Mouse (Mus musculus): ENCODE measurements at regions not wholly inside any gene's neighbourhood (a gene's known extent, or its start where the extent isn't known, plus 50 kb on each side); places are given as distances from the start of the nearest gene placed in this dataset.

GRCm38 (mm10) chr3:81367918-81368317, 331.7 kb downstream of the Pdgfc start:
- Histone ChIP-seq H3K4me2 (ENCODE audit: low read depth, low read length) (no peak overlapping the region), H3K36me3 (ENCODE audit: control insufficient read depth, insufficient read depth, low read length) (no peaks in the 10 kb centered on the region), H3K27ac (replicated peaks; ENCODE audit: low read depth, low read length) (no peak overlapping the region), H3K27me3 (replicated peaks; ENCODE audit: control insufficient read depth, insufficient read depth, low read length) (no peaks in the 10 kb centered on the region), H3K4me1 (ENCODE audit: control insufficient read depth, insufficient read depth, low read length) (no peaks in the 10 kb centered on the region; the same call in 1 of the 2 replicates), H3K9me3 (ENCODE audit: control insufficient read depth, low read length) (no peaks in the 10 kb centered on the region), H3K9ac (ENCODE audit: low read depth, low read length) (no peak overlapping the region), H3K4me3 (ENCODE audit: low read depth, low read length) (no peak overlapping the region)
- WGBS = 33% methylated on average over 2 of the region's 2 CpGs
- peak; percentile 90 for DNase-seq (ENCODE audit: low spot score)
- peak; percentile 86; the same call in 1 of the 2 replicates for ATAC-seq (ENCODE audit: low read depth)

- Histone ChIP-seq H3K36me3 (ENCODE audit: control insufficient read depth, insufficient read depth, low read length) (no peaks in the 10 kb centered on the region), H3K27ac (replicated peaks; ENCODE audit: low read depth, low read length) (no peak overlapping the region), H3K9me3 (ENCODE audit: control insufficient read depth, low read length) (no peaks in the 10 kb centered on the region), H3K4me3 (ENCODE audit: low read depth, low read length) (no peak overlapping the region), H3K9ac (ENCODE audit: low read depth, low read length) (no peak overlapping the region), H3K4me2 (ENCODE audit: low read depth, low read length) (no peak overlapping the region), H3K4me1 (ENCODE audit: control insufficient read depth, insufficient read depth, low read length) (no peaks in the 10 kb centered on the region; the same call in 1 of the 2 replicates), H3K27me3 (replicated peaks; ENCODE audit: control insufficient read depth, insufficient read depth, low read length) (no peaks in the 10 kb centered on the region)
- 54% methylated on average over 2 of the region's 2 CpGs for WGBS
- DNase-seq (ENCODE audit: low spot score) = no peak
- no peak for ATAC-seq (ENCODE audit: low read depth)
Observed at GRCm38 (mm10) chr3:81368642-81369041, 332.4 kb downstream of the Pdgfc start.

- Histone ChIP-seq H3K9ac (ENCODE audit: low read depth, low read length) (no peak overlapping the region), H3K27me3 (replicated peaks; ENCODE audit: control insufficient read depth, insufficient read depth, low read length) (no peaks in the 10 kb centered on the region), H3K4me2 (ENCODE audit: low read depth, low read length) (no peak overlapping the region), H3K9me3 (ENCODE audit: control insufficient read depth, low read length) (no peaks in the 10 kb centered on the region), H3K36me3 (ENCODE audit: control insufficient read depth, insufficient read depth, low read length) (no peaks in the 10 kb centered on the region), H3K4me1 (ENCODE audit: control insufficient read depth, insufficient read depth, low read length) (no peaks in the 10 kb centered on the region; the same call in 1 of the 2 replicates), H3K27ac (replicated peaks; ENCODE audit: low read depth, low read length) (no peak overlapping the region), H3K4me3 (ENCODE audit: low read depth, low read length) (no peak overlapping the region)
- DNase-seq (ENCODE audit: low spot score) = peak; percentile 58
- ATAC-seq (ENCODE audit: low read depth) = no peak
Observed at GRCm38 (mm10) chr3:81369742-81370141, 333.5 kb downstream of the Pdgfc start.

GRCm38 (mm10) chr3:81375990-81376389, 339.8 kb downstream of the Pdgfc start:
- Histone ChIP-seq H3K4me1 (ENCODE audit: control insufficient read depth, insufficient read depth, low read length) (no peaks in the 10 kb centered on the region), H3K4me2 (ENCODE audit: low read depth, low read length) (no peak overlapping the region), H3K9me3 (ENCODE audit: control insufficient read depth, low read length) (no peaks in the 10 kb centered on the region), H3K9ac (ENCODE audit: low read depth, low read length) (no peak overlapping the region), H3K27me3 (replicated peaks; ENCODE audit: control insufficient read depth, insufficient read depth, low read length) (no peaks in the 10 kb centered on the region), H3K27ac (replicated peaks; ENCODE audit: low read depth, low read length) (no peak overlapping the region), H3K36me3 (ENCODE audit: control insufficient read depth, insufficient read depth, low read length) (no peaks in the 10 kb centered on the region), H3K4me3 (ENCODE audit: low read depth, low read length) (no peak overlapping the region)
- DNase-seq (ENCODE audit: low spot score) (no peak), ATAC-seq (ENCODE audit: low read depth) (no peak)
- WGBS = 75% methylated on average over 2 of the region's 2 CpGs

- no peak for ATAC-seq (ENCODE audit: low read depth)
- H3K9me3 ChIP-seq (ENCODE audit: control insufficient read depth, low read length) = no peaks in the 10 kb centered on the region
- H3K4me3 ChIP-seq (ENCODE audit: low read depth, low read length) = no peak overlapping the region
- WGBS = 27% methylated on average over 3 of the region's 3 CpGs
- peak; percentile 59 for DNase-seq (ENCODE audit: low spot score)
- no peak overlapping the region for H3K4me2 ChIP-seq (ENCODE audit: low read depth, low read length)
- H3K4me1 ChIP-seq (ENCODE audit: control insufficient read depth, insufficient read depth, low read length) = no peaks in the 10 kb centered on the region
- no peak overlapping the region for H3K27ac ChIP-seq (replicated peaks; ENCODE audit: low read depth, low read length)
- no peaks in the 10 kb centered on the region for H3K27me3 ChIP-seq (replicated peaks; ENCODE audit: control insufficient read depth, insufficient read depth, low read length)
- no peak overlapping the region for H3K9ac ChIP-seq (ENCODE audit: low read depth, low read length)
- H3K36me3 ChIP-seq (ENCODE audit: control insufficient read depth, insufficient read depth, low read length) = no peaks in the 10 kb centered on the region
Observed at GRCm38 (mm10) chr3:81377466-81377865, 341.2 kb downstream of the Pdgfc start.

- no peaks in the 10 kb centered on the region for H3K9me3 ChIP-seq (ENCODE audit: control insufficient read depth, low read length)
- no peak overlapping the region for H3K9ac ChIP-seq (ENCODE audit: low read depth, low read length)
- H3K4me3 ChIP-seq (ENCODE audit: low read depth, low read length) = no peak overlapping the region
- H3K4me2 ChIP-seq (ENCODE audit: low read depth, low read length) = no peak overlapping the region
- ATAC-seq (ENCODE audit: low read depth) = no peak
- no peaks in the 10 kb centered on the region for H3K4me1 ChIP-seq (ENCODE audit: control insufficient read depth, insufficient read depth, low read length)
- no peaks in the 10 kb centered on the region for H3K36me3 ChIP-seq (ENCODE audit: control insufficient read depth, insufficient read depth, low read length)
- DNase-seq (ENCODE audit: low spot score) = no peak
- no peak overlapping the region for H3K27ac ChIP-seq (replicated peaks; ENCODE audit: low read depth, low read length)
- no peaks in the 10 kb centered on the region for H3K27me3 ChIP-seq (replicated peaks; ENCODE audit: control insufficient read depth, insufficient read depth, low read length)
- 59% methylated on average over 1 of the region's 1 CpGs for WGBS
Observed at GRCm38 (mm10) chr3:81379362-81379761, 343.1 kb downstream of the Pdgfc start.

GRCm38 (mm10) chr3:81386931-81387330, 350.7 kb downstream of the Pdgfc start:
- DNase-seq (ENCODE audit: low spot score) (peak; percentile 50), ATAC-seq (ENCODE audit: low read depth) (peak; percentile 47; the same call in 1 of the 2 replicates)
- WGBS = 23% methylated on average over 14 of the region's 14 CpGs

GRCm38 (mm10) chr3:81387634-81388033, 351.4 kb downstream of the Pdgfc start:
- Histone ChIP-seq H3K4me1 (ENCODE audit: control insufficient read depth, insufficient read depth, low read length) (peaks cover 6% of the 10 kb centered on the region; the same call in 1 of the 2 replicates), H3K27ac (replicated peaks; ENCODE audit: low read depth, low read length) (no peak overlapping the region), H3K9ac (ENCODE audit: low read depth, low read length) (no peak overlapping the region), H3K9me3 (ENCODE audit: control insufficient read depth, low read length) (no peaks in the 10 kb centered on the region), H3K27me3 (replicated peaks; ENCODE audit: control insufficient read depth, insufficient read depth, low read length) (no peaks in the 10 kb centered on the region), H3K36me3 (ENCODE audit: control insufficient read depth, insufficient read depth, low read length) (no peaks in the 10 kb centered on the region), H3K4me3 (ENCODE audit: low read depth, low read length) (no peak overlapping the region), H3K4me2 (ENCODE audit: low read depth, low read length) (no peak overlapping the region)
- peak; percentile 16 for DNase-seq (ENCODE audit: low spot score)
- WGBS = 55% methylated on average over 4 of the region's 4 CpGs
- no peak for ATAC-seq (ENCODE audit: low read depth)

More at GRCm38 (mm10) chr3:81386931-81387330, 350.7 kb downstream of the Pdgfc start:
- H3K36me3 ChIP-seq (ENCODE audit: control insufficient read depth, insufficient read depth, low read length) = no peaks in the 10 kb centered on the region
- no peaks in the 10 kb centered on the region for H3K9me3 ChIP-seq (ENCODE audit: control insufficient read depth, low read length)
- H3K4me1 ChIP-seq (ENCODE audit: control insufficient read depth, insufficient read depth, low read length) = peaks cover 6% of the 10 kb centered on the region; the same call in 1 of the 2 replicates
- H3K4me2 ChIP-seq (ENCODE audit: low read depth, low read length) = peak overlapping the region; percentile 31
- H3K4me3 ChIP-seq (ENCODE audit: low read depth, low read length) = no peak overlapping the region
- H3K27ac ChIP-seq (replicated peaks; ENCODE audit: low read depth, low read length) = no peak overlapping the region
- no peaks in the 10 kb centered on the region for H3K27me3 ChIP-seq (replicated peaks; ENCODE audit: control insufficient read depth, insufficient read depth, low read length)
- no peak overlapping the region for H3K9ac ChIP-seq (ENCODE audit: low read depth, low read length)

GRCm38 (mm10) chr3:81397212-81397611, 361.0 kb downstream of the Pdgfc start:
- H3K27ac ChIP-seq (replicated peaks; ENCODE audit: low read depth, low read length) = no peak overlapping the region
- H3K27me3 ChIP-seq (replicated peaks; ENCODE audit: control insufficient read depth, insufficient read depth, low read length) = no peaks in the 10 kb centered on the region
- WGBS = 79% methylated on average over 1 of the region's 1 CpGs
- H3K36me3 ChIP-seq (ENCODE audit: control insufficient read depth, insufficient read depth, low read length) = no peaks in the 10 kb centered on the region
- H3K9ac ChIP-seq (ENCODE audit: low read depth, low read length) = no peak overlapping the region
- no peaks in the 10 kb centered on the region for H3K9me3 ChIP-seq (ENCODE audit: control insufficient read depth, low read length)
- no peak overlapping the region for H3K4me3 ChIP-seq (ENCODE audit: low read depth, low read length)
- DNase-seq (ENCODE audit: low spot score) (no peak), ATAC-seq (ENCODE audit: low read depth) (no peak)
- H3K4me2 ChIP-seq (ENCODE audit: low read depth, low read length) = no peak overlapping the region
- no peaks in the 10 kb centered on the region for H3K4me1 ChIP-seq (ENCODE audit: control insufficient read depth, insufficient read depth, low read length)
